Mouse (Mus musculus) heart, adult 11 months (tissue): Measurements from ENCODE around the gene Thoc3.

ENCODE experiments used
- DNase-seq: peaks from one replicate; pipeline ENCODE4 v3.0.0; 2022

Thoc3 gene

GRCm38 (mm10) chr13:54439912-54440311, 28.7 kb downstream of the Thoc3 start:
- no peak for DNase-seq

- no peak for DNase-seq
These were observed 29.8 kb downstream of the Thoc3 start for GRCm38 (mm10) chr13:54438814-54439213.

- no peak for DNase-seq
These were observed 31.6 kb downstream of the Thoc3 start for GRCm38 (mm10) chr13:54437083-54437482.

- DNase-seq = no peak
These were observed 32.0 kb downstream of the Thoc3 start for GRCm38 (mm10) chr13:54436666-54437065.

- peak; percentile 74 for DNase-seq
These were observed 37.5 kb downstream of the Thoc3 start for GRCm38 (mm10) chr13:54431161-54431560.

GRCm38 (mm10) chr13:54430051-54430450, 38.6 kb downstream of the Thoc3 start:
- peak; percentile 80 for DNase-seq

- DNase-seq = no peak
These were observed 39.9 kb downstream of the Thoc3 start for GRCm38 (mm10) chr13:54428771-54429170.

GRCm38 (mm10) chr13:54426781-54427655, 41.6 kb downstream of the Thoc3 start:
- peak; percentile 81 for DNase-seq

- DNase-seq = peak; percentile 89
These were observed 43.4 kb downstream of the Thoc3 start for GRCm38 (mm10) chr13:54425269-54425668.

- peak; percentile 73 for DNase-seq
These were observed 48.4 kb downstream of the Thoc3 start for GRCm38 (mm10) chr13:54420226-54420625.

- DNase-seq = peak; percentile 79
These were observed 49.8 kb downstream of the Thoc3 start for GRCm38 (mm10) chr13:54418781-54419327.

GRCm38 (mm10) chr13:54415059-54415458, 53.6 kb downstream of the Thoc3 start:
- peak; percentile 77 for DNase-seq

- peak; percentile 79 for DNase-seq
These were observed 55.9 kb downstream of the Thoc3 start for GRCm38 (mm10) chr13:54412721-54413120.

GRCm38 (mm10) chr13:54412236-54412635, 56.4 kb downstream of the Thoc3 start:
- DNase-seq = no peak

- peak; percentile 74 for DNase-seq
These were observed 57.0 kb downstream of the Thoc3 start for GRCm38 (mm10) chr13:54411656-54412055.
